Mouse (Mus musculus) erythroblast, adult 5-6 weeks (primary cell): ENCODE results near the gene Col8a1. TPM values are rescaled to one million over a fixed set of nuclear protein-coding genes. Genes with fewer than 3 reads are reported as not detected.

ENCODE experiments used
- total RNA-seq, 2 experiments: library from RNA; stranded (forward) in 1 of 2; stranded (reverse) in 1 of 2; fragments of 150-400 nt in 1 of 2; fragments of 200-764, 138-1000 nt in 1 of 2; gene quantifications; 2 replicates each; pipeline versions ENCODE4 v1.2.3 to v1.2.4; 2015 to 2017; ENCODE audit warnings: low replicate concordance in 2 of 2

Col8a1 gene
- total RNA-seq, 2 experiments from 2014 or later = not detected

Other genes with a start within 250 kb of the Col8a1 start
- 2.5 and 16.9 TPM in 2 replicates for gene Cmss1, start 147.9 kb downstream of the Col8a1 start, total RNA-seq (2015; ENCODE audit: low replicate concordance)
- 7.4 and 12.1 TPM in 2 replicates for gene Cmss1, start 147.9 kb downstream of the Col8a1 start, total RNA-seq (2017; ENCODE audit: low replicate concordance)